Mouse (Mus musculus) CH12F3 (cell line): ENCODE data around the gene Ntrk3.

Experiments used
- in situ Hi-C: fragments of 300-500 bp; cut with MboI; formaldehyde crosslinking; loops from 2 replicates; pipeline ENCODE4 v1.14.3; 2020; ENCODE audit warnings: low sequenced_read_pairs

Ntrk3 gene

DNA sequence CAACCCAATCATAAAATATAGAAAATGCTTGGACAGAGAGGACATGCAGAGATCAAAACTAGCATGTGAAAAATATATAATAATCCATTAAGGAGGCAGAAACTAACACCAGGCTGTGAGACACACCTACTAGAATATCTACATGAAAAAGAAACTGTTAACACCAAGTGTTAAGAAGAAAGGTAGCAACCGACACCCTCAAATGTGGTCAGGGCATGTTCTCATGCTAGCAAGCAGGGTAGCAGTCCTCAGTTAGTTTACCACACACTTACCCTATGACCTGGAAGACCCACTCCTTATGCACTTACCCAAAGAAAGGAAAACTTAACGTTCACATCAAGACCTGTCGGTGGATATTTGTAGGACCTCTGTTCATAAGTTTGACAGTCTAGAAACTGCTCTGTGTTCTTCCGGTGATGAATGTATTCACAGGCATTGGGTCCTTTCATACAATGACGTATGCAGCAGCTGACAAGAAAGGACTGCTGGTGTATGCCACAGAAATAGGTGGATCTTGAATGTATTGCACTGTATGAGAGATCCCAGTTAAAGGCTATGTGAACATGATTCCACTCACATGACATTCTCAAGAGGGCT lies at the start of gene Ntrk3:
Ntrk3 (minus strand) TSS at position 399 of the 597 bp plus-strand sequence.
- in situ Hi-C loops, result no loop called here

DNA sequence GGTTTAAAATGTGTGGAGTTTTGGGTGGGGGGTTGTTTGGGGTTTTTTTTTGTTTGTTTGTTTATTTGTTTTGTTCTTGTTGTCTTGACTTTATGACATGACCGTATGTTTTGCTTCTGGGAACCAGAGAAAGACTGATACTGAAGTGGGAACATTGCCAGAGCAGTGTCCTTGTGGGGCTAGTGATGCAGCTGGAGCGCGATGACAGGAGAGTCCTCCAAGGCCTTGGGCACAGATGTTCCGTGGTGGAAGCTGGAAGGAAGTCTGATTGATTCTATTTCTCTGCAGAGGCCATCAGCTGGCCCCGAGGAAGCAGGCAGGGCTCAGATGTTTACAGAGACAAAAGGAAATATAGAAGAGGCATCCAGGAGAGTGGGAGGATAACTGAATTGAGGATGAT lies 48.1 kb upstream of the Ntrk3 start:
- in situ Hi-C loops, result loop anchor here (25.0 kb wide), 1 partner anchor 576 kb away; no protein-coding TSS in a partner anchor

GRCm38 (mm10) chr7:78782639-78783581 lies 45.1 kb upstream of the Ntrk3 start, which contains the start of the genes Mrps11 and Mrpl46:
TSS of gene Mrps11 (plus strand) at chr7:78783119.
TSS of gene Mrpl46 (minus strand) at chr7:78783531.
- in situ Hi-C loops, result loop anchor here (25.0 kb wide), 1 partner anchor 579 kb away; no protein-coding TSS in a partner anchor

DNA sequence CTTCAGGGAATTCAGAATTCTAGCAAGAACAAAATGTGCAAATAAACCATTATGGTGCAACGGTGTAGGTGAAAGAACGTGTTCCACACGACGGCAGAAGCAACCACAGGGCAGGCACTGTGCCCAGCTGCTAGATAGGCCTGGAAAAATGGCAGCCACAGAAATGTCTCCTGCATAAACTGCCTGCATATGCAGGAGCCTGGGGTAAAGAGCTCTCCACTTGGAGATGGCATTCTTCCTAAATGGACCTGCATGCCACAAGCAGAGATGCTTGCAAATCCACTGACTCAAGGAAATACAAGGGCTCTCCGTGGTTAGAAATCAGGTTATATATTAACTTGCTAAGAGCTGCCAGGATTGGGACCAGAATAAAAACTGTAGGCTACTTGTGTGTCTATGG lies 40.9 kb upstream of the Ntrk3 start:
- in situ Hi-C loops, result loop anchor here (25.0 kb wide), 1 partner anchor 584 kb away; no protein-coding TSS in a partner anchor

GRCm38 (mm10) chr7:78770936-78771335 lies 33.1 kb upstream of the Ntrk3 start:
- in situ Hi-C loops, result no loop called here

DNA sequence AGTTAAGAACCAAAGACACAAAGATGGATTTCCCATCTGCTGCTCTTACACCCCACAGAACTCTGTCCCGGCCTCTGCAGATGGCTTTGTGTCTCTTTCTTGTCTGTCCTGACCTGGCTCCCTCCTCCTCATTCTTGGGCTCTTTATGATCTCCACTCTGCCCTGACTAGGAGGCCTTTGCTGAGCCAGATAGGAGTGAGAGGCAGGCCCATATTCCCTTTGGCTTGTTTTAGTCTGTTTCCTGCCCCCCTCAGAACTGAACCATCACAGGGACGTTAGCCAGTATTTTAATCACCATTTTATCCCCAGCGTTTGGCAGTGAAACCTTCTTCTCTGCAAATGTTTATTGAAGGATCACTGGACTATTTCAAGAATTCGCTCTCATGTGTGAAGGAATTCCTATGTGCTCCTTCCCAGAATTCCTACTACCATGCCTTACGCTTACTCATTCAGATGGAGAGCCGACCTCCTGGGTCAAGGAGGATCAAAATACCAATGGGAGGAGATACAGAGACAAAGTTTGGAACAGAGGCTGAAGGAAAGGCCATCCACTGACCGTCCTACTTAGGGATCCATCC lies 31.4 kb upstream of the Ntrk3 start:
- in situ Hi-C loops, result no loop called here

DNA sequence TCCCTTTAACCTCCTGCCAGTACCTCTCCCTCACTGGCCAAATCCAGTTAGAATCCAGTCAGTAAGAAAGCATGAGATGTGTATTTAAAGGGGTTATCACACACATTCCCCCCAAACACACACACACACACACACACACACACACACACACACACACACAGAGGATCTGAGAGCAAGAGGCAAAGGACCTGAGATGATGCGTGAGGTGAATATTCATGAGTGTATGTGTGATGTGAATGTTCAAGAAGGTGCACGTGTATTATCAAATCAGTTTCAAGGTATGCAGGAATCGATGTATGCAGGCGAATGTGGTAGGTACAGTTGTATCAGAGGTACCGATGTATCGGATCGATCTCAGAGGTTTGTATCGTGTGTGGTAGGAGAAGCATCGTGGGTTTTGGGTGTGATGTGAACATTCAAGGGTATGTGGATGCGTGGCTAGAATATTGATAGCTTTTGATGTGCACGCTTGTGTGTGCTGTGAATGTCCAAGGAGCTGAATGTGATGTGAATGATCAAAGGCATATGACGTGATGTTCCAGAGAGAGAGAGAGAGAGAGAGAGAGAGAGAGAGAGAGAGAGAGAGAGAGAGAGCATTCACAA lies 30.2 kb upstream of the Ntrk3 start:
- in situ Hi-C loops, result no loop called here

DNA sequence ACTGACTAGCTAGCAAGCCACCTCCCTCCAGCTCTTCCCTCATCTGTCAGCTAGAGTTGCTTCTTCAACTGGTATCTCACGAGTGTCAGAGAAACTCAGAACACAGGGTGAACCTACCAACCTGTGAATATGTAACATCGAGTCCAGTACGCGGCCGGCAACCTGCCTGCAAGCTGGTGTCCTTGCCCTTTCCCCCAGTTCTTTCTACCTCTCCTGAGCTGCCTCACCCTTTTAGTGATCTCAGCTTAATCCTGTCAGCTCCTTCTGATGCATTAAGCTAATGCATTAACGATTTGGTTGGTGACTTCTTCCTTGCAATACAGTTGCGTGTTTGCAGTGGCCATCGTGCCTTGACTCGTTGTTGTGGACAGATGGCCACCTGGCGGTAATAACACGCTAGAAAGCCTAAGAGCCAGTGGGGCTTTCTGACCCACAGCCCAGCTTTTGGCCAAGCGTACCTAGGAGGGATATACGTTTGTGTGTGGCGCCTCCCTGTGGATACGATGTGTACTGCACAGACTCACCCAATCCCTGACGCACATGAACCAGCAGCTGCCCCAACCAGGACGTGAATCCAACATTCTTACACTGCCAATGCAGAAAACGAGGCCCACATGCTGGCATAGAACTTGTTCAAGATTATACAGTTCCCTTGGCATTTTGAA lies 28.3 kb upstream of the Ntrk3 start:
- in situ Hi-C loops, result no loop called here

- in situ Hi-C loops, result no loop called here
Measured at GRCm38 (mm10) chr7:78765215-78765631, 27.4 kb upstream of the Ntrk3 start.

DNA sequence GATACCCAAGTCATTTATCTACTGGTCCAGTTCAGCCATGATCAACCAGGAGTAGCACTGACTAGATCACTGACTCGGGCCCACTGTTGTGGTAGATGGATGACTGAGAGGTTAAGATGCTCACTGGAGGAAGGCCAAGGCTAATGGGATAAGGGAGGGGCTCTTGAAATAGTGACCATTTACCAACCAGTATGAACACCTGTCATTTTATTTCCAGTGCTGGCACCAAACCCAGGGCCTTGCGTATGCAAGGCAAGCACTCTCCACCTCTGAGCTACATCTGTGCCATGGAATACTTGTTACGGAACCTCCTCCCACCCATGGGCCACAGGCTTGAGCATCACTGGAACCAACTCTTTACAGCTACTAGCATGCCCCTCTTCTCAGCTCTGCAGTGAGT lies 26.0 kb upstream of the Ntrk3 start:
- in situ Hi-C loops, result no loop called here

GRCm38 (mm10) chr7:78754458-78755000 lies 16.7 kb upstream of the Ntrk3 start:
- in situ Hi-C loops, result no loop called here

- in situ Hi-C loops, result no loop called here
Measured at GRCm38 (mm10) chr7:78753752-78754457, 16.1 kb upstream of the Ntrk3 start.

DNA sequence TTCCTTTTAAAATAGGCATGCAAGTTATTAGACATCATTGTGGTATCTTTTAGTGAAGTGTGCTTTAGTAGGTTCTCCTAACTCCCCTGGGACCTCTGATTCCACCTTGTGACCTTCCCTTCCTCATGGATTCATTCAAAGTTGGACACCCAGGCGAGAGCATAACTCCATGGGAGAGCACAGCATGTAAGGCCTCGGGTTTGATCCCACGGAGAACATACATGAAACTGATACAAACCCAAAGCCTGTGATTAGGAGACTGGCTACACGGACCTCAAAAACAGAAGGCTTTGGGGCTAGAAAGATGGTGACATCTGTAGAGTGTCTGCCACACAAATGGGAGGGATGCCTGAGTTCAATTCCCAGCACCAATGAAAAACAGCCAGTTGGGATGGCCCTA lies 15.1 kb upstream of the Ntrk3 start:
- in situ Hi-C loops, result no loop called here

- in situ Hi-C loops, result no loop called here
Measured at GRCm38 (mm10) chr7:78743731-78744385, 6.0 kb upstream of the Ntrk3 start.

DNA sequence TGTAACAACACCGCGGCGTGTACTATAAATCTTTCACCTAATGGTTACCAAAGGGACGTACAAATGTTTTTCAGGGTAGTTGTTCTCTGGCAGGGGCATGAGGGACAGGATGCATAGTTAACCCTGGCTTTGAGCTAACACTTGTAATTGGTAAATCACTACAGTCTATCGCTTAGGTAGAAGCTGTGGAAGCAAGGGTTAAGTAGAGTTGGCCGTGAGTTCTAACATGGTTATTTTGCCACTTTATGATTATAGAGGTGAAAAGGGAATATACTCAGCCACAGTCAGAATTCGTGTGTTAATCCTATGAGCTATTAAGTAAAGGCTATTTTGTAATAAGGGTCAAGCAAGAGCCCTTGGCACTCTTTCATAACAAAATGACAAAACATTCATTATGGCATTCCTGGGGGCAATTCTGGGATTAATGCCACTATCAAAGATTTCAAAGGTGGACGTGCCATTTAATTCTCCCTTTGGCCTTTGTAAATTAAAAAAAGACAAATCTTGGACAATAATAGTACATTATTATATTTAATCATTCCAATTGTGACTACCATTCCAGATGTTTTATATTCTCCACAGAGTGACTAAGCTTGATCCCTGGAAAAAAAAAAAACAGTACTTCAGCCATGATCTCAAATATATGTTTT lies 1.7 kb upstream of the Ntrk3 start:
- in situ Hi-C loops, result no loop called here

DNA sequence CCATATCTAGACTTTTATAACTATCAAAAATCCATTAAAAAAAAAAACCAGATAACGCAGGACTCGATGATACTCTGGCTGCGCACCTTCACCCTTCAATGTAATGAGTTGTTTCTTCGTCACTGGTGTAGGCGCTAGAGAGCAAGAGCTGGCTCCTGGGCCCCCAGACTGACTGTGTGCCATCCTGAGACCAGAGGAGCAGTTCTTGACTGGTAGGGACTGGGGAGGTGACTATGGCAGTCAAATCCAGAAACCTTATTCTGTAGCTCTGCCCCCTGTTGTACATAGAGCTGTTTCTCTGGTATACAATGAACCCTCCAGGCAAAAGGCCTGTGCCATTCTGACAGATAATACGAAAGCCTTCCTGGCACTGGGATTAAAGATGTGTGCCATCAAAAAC lies 616 bp downstream of the Ntrk3 start:
- in situ Hi-C loops, result no loop called here

GRCm38 (mm10) chr7:78731391-78731790 lies 6.4 kb downstream of the Ntrk3 start:
- in situ Hi-C loops, result no loop called here

DNA sequence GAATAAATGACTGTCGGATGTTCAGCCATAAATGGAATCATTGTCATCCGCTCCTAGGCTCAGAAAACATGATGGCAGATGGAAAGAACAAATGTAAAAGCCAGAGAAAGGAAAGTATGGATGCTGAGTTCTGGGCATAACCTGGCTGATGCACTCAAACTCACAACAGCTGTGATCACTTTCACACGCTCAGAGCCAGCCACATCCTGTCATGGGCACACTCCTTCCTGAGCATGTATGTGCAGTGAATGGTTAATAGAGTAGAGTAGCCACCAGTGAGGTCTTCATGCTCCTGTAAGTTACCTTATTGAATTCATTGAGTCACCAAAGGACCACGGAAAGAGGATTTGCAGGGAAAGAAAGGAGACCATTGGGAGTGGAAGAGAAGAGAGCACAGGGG lies 13.2 kb downstream of the Ntrk3 start:
- in situ Hi-C loops, result no loop called here

DNA sequence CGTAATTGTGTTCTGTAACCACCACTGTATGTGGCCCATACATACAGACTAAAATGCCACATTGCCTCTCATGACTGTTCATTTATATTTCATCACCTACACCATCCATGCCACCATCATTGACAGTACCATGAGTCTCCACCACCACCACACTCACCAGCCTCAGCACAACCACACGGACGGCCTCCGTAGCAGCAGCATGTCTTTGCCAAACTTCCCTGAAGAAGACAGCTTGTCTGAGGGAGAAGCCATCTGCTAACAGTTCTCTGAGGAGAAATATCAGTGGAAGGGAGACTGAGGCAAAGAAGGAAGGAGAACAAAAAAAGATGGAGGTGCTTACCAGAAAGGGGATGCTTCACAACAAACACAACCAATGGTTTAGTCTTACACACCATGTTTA lies 15.8 kb downstream of the Ntrk3 start:
- in situ Hi-C loops, result no loop called here
